Mouse (Mus musculus): ENCODE results near the gene Pyurf. TPM values are rescaled to one million over a fixed set of nuclear protein-coding genes. Genes with fewer than 3 reads are reported as not detected.

Pyurf gene
- 27.6 TPM for polyA plus RNA-seq (2014; fragmentation: Illumina TruSeq; extraction: RNeasy Lipid Tissue Mini Kit (QIAGEN cat#74804); ENCODE audit: low read depth, low replicate concordance)

GRCm38 (mm10) chr6:57691467-57692261 lies at the start of gene Pyurf:
Gene Pyurf (minus strand): TSS chr6:57692078.

GRCm38 (mm10) chr6:57702376-57702742 lies 10.5 kb upstream of the Pyurf start, which contains the start of gene Lancl2:
Gene Lancl2 (plus strand): TSS chr6:57702540.

Other genes starting within 250 kb of the Pyurf start
- gene Ppm1k, start 156.6 kb downstream of the Pyurf start, polyA plus RNA-seq (2014; fragmentation: Illumina TruSeq; extraction: RNeasy Lipid Tissue Mini Kit (QIAGEN cat#74804); ENCODE audit: low read depth, low replicate concordance): 31.5 TPM
- gene Herc6, start 111.1 kb downstream of the Pyurf start, polyA plus RNA-seq (2014; fragmentation: Illumina TruSeq; extraction: RNeasy Lipid Tissue Mini Kit (QIAGEN cat#74804); ENCODE audit: low read depth, low replicate concordance): 28.8 TPM
- gene Lancl2, start 10.5 kb upstream of the Pyurf start, polyA plus RNA-seq (2014; fragmentation: Illumina TruSeq; extraction: RNeasy Lipid Tissue Mini Kit (QIAGEN cat#74804); ENCODE audit: low read depth, low replicate concordance): 15.9 TPM
- gene Vopp1, start 133.1 kb upstream of the Pyurf start, polyA plus RNA-seq (2014; fragmentation: Illumina TruSeq; extraction: RNeasy Lipid Tissue Mini Kit (QIAGEN cat#74804); ENCODE audit: low read depth, low replicate concordance): 35.9 TPM
- not detected for gene Vmn1r21, start 158.3 kb upstream of the Pyurf start, polyA plus RNA-seq (2014; fragmentation: Illumina TruSeq; extraction: RNeasy Lipid Tissue Mini Kit (QIAGEN cat#74804); ENCODE audit: low read depth, low replicate concordance)
- not detected for gene Vmn1r22, start 215.9 kb upstream of the Pyurf start, polyA plus RNA-seq (2014; fragmentation: Illumina TruSeq; extraction: RNeasy Lipid Tissue Mini Kit (QIAGEN cat#74804); ENCODE audit: low read depth, low replicate concordance)
- gene Vmn1r23, start 234.8 kb upstream of the Pyurf start, polyA plus RNA-seq (2014; fragmentation: Illumina TruSeq; extraction: RNeasy Lipid Tissue Mini Kit (QIAGEN cat#74804); ENCODE audit: low read depth, low replicate concordance): not detected

Measured in sigmoid colon, adult 10 weeks (tissue).